Mouse (Mus musculus): Measurements from ENCODE around the gene Selenon. TPM values are rescaled to one million over a fixed set of nuclear protein-coding genes. Genes with fewer than 3 reads are reported as not detected.

Selenon gene
- polyA plus RNA-seq, 1 experiment = 33.3 TPM

- TF ChIP-seq CTCF (IDR thresholded peaks at IDR 0.05; ENCODE audit: low read depth, low read length) (0 out of 2 replicates have a peak, but pooled peaks have one; percentile 27), POLR2A (IDR thresholded peaks at IDR 0.05; ENCODE audit: borderline replicate concordance, low read depth, low read length) (no peak)
- Histone ChIP-seq H3K4me1 (ENCODE audit: control insufficient read depth, insufficient read depth, low read length) (peaks cover 29% of the 10 kb centered on the region), H3K27ac (ENCODE audit: insufficient read depth, low read depth, low read length) (no peak overlapping the region), H3K4me3 (ENCODE audit: insufficient read depth, low read length) (no peak overlapping the region)
Observed at GRCm38 (mm10) chr4:134549899-134550298, 2.1 kb downstream of the Selenon start.

- TF ChIP-seq POLR2A (IDR thresholded peaks at IDR 0.05; ENCODE audit: borderline replicate concordance, low read depth, low read length) (no peak), CTCF (IDR thresholded peaks at IDR 0.05; ENCODE audit: low read depth, low read length) (no peak)
- peak overlapping the region; percentile 59 for H3K27ac ChIP-seq (ENCODE audit: insufficient read depth, low read depth, low read length)
- peaks cover 29% of the 10 kb centered on the region for H3K4me1 ChIP-seq (ENCODE audit: control insufficient read depth, insufficient read depth, low read length)
- H3K4me3 ChIP-seq (ENCODE audit: insufficient read depth, low read length) = peak overlapping the region; percentile 18
Observed at GRCm38 (mm10) chr4:134548169-134548938, 3.6 kb downstream of the Selenon start.

GRCm38 (mm10) chr4:134546814-134547705 is 4.9 kb downstream of the Selenon start:
- peaks cover 25% of the 10 kb centered on the region for H3K4me1 ChIP-seq (ENCODE audit: control insufficient read depth, insufficient read depth, low read length)
- H3K4me3 ChIP-seq (ENCODE audit: insufficient read depth, low read length) = peak overlapping the region; percentile 18
- TF ChIP-seq POLR2A (IDR thresholded peaks at IDR 0.05; ENCODE audit: borderline replicate concordance, low read depth, low read length) (no peak), CTCF (IDR thresholded peaks at IDR 0.05; ENCODE audit: low read depth, low read length) (no peak)
- H3K27ac ChIP-seq (ENCODE audit: insufficient read depth, low read depth, low read length) = peak overlapping the region; percentile 36; the same call in 1 of the 2 replicates

- H3K4me3 ChIP-seq (ENCODE audit: insufficient read depth, low read length) = no peak overlapping the region
- peaks cover 18% of the 10 kb centered on the region for H3K4me1 ChIP-seq (ENCODE audit: control insufficient read depth, insufficient read depth, low read length)
- no peak for TF ChIP-seq POLR2A (IDR thresholded peaks at IDR 0.05; ENCODE audit: borderline replicate concordance, low read depth, low read length)
- peak; percentile 83 for TF ChIP-seq CTCF (IDR thresholded peaks at IDR 0.05; ENCODE audit: low read depth, low read length)
- no peak overlapping the region for H3K27ac ChIP-seq (ENCODE audit: insufficient read depth, low read depth, low read length)
Observed at GRCm38 (mm10) chr4:134543261-134543660, 8.7 kb downstream of the Selenon start.

GRCm38 (mm10) chr4:134542726-134543125 is 9.2 kb downstream of the Selenon start:
- Histone ChIP-seq H3K27ac (ENCODE audit: insufficient read depth, low read depth, low read length) (no peak overlapping the region), H3K4me1 (ENCODE audit: control insufficient read depth, insufficient read depth, low read length) (peaks cover 14% of the 10 kb centered on the region), H3K4me3 (ENCODE audit: insufficient read depth, low read length) (no peak overlapping the region)
- no peak for TF ChIP-seq CTCF (IDR thresholded peaks at IDR 0.05; ENCODE audit: low read depth, low read length)
- TF ChIP-seq POLR2A (IDR thresholded peaks at IDR 0.05; ENCODE audit: borderline replicate concordance, low read depth, low read length) = no peak

GRCm38 (mm10) chr4:134538997-134539580 is 12.9 kb downstream of the Selenon start:
- H3K4me1 ChIP-seq (ENCODE audit: control insufficient read depth, insufficient read depth, low read length) = peaks cover 6% of the 10 kb centered on the region; the same call in 1 of the 2 replicates
- no peak overlapping the region for H3K27ac ChIP-seq (ENCODE audit: insufficient read depth, low read depth, low read length)
- TF ChIP-seq CTCF (IDR thresholded peaks at IDR 0.05; ENCODE audit: low read depth, low read length) (no peak), POLR2A (IDR thresholded peaks at IDR 0.05; ENCODE audit: borderline replicate concordance, low read depth, low read length) (no peak)
- no peak overlapping the region for H3K4me3 ChIP-seq (ENCODE audit: insufficient read depth, low read length)

GRCm38 (mm10) chr4:134535787-134536151 is 16.2 kb downstream of the Selenon start:
- peaks cover 17% of the 10 kb centered on the region for H3K4me1 ChIP-seq (ENCODE audit: control insufficient read depth, insufficient read depth, low read length)
- H3K4me3 ChIP-seq (ENCODE audit: insufficient read depth, low read length) = peak overlapping the region; percentile 80
- 0 out of 2 replicates have a peak overlapping the region, but pooled peaks have one; percentile 5 for H3K27ac ChIP-seq (ENCODE audit: insufficient read depth, low read depth, low read length)
- TF ChIP-seq POLR2A (IDR thresholded peaks at IDR 0.05; ENCODE audit: borderline replicate concordance, low read depth, low read length) (no peak), CTCF (IDR thresholded peaks at IDR 0.05; ENCODE audit: low read depth, low read length) (no peak)

GRCm38 (mm10) chr4:134534932-134535786 is 16.8 kb downstream of the Selenon start, which contains the start of gene Mtfr1l:
Mtfr1l (minus strand) TSS chr4:134535387.
- peaks cover 17% of the 10 kb centered on the region for H3K4me1 ChIP-seq (ENCODE audit: control insufficient read depth, insufficient read depth, low read length)
- no peak for TF ChIP-seq CTCF (IDR thresholded peaks at IDR 0.05; ENCODE audit: low read depth, low read length)
- TF ChIP-seq POLR2A (IDR thresholded peaks at IDR 0.05; ENCODE audit: borderline replicate concordance, low read depth, low read length) = no peak
- H3K27ac ChIP-seq (ENCODE audit: insufficient read depth, low read depth, low read length) = peak within 1 kb of the TSS; percentile 46
- peak within 1 kb of the TSS; percentile 80 for H3K4me3 ChIP-seq (ENCODE audit: insufficient read depth, low read length)
